Mouse (Mus musculus): ENCODE measurements around the gene Fbxo46. TPM values are rescaled to one million over a fixed set of nuclear protein-coding genes. Genes with fewer than 3 reads are reported as not detected.

Gene Fbxo46
- total and polyA plus RNA-seq, 3 experiments: 4.0 to 11.6 (median 6.1) TPM

GRCm38 (mm10) chr7:19169506-19169905, 49.8 kb downstream of the Fbxo46 start:
- Histone ChIP-seq H3K9me3 (replicated peaks; ENCODE audit: low read length) (peaks cover 15% of the 10 kb centered on the region), H3K4me1 (ENCODE audit: control insufficient read depth in 1 of 2, insufficient read depth in 2 of 2) (peaks cover 4 to 14% of the 10 kb centered on the region in 2 experiments; a peak in 3 of 4 replicates), H3K4me2 (ENCODE audit: insufficient read depth, low read depth, poor library complexity, severe bottlenecking) (no peak overlapping the region), H3K79me2 (replicated peaks; ENCODE audit: control insufficient read depth, extremely low read depth, insufficient read depth, poor library complexity, severe bottlenecking) (no peaks in the 10 kb centered on the region), H3K27me3 (replicated peaks) (peaks cover 73% of the 10 kb centered on the region), H3K4me3 (replicated peaks in 1 of 3; ENCODE audit: low read depth in 2 of 3, low read length in 2 of 3, poor library complexity in 1 of 3) (no peak overlapping the region), H3K27ac (ENCODE audit: insufficient read depth, low read depth) (no peak overlapping the region), H3K36me3 (replicated peaks in 1 of 2; ENCODE audit: control insufficient read depth in 1 of 2, insufficient read depth in 1 of 2, low read length in 1 of 2) (no peaks in the 10 kb centered on the region), H3K9ac (ENCODE audit: insufficient read depth, low read depth) (no peak overlapping the region)
- dilution Hi-C loops (cut with MboI; ENCODE audit: extremely low pct_ligation_motif_present, extremely low pct_unique_long_range_greater_than_20kb, low sequenced_read_pairs) (no loop called here), in situ Hi-C loops (cut with MboI; ENCODE audit: low pct_ligation_motif_present, low pct_unique_long_range_greater_than_20kb, low sequenced_read_pairs) (loop anchor here (10.0 kb wide), 1 partner anchor 185 kb away; the partner anchor contains the start of genes Cd3eap and Ppp1r13l)
- TF ChIP-seq MAZ (IDR thresholded peaks at IDR 0.05; ENCODE audit: low read depth, low read length) (no peak), MAX (IDR thresholded peaks at IDR 0.05; ENCODE audit: low read length) (no peak), ZC3H11A (IDR thresholded peaks at IDR 0.05; ENCODE audit: low read depth, low read length) (no peak), IRF4 (IDR thresholded peaks at IDR 0.05; ENCODE audit: low read depth, low read length) (no peak), ZNF384 (IDR thresholded peaks at IDR 0.05; ENCODE audit: low read depth, low read length) (no peak), RCOR1 (conservative IDR thresholded peaks at IDR 0.05; ENCODE audit: low read depth, low read length) (no peak), HCFC1 (IDR thresholded peaks at IDR 0.05; ENCODE audit: low read depth, low read length) (no peak), ZMIZ1 (IDR thresholded peaks at IDR 0.05; ENCODE audit: low read depth, low read length) (no peak), CTCF (conservative IDR thresholded peaks at IDR 0.05 in 1 of 2, IDR thresholded peaks at IDR 0.05 in 1 of 2; ENCODE audit: low read depth in 2 of 2, low read length in 2 of 2) (no peak), SMC3 (IDR thresholded peaks at IDR 0.05; ENCODE audit: low read depth, low read length) (no peak)
- DNase-seq (ENCODE audit: extremely low read depth): no peak

- no peaks in the 10 kb centered on the region for H3K36me3 ChIP-seq (replicated peaks in 1 of 2; ENCODE audit: control insufficient read depth in 1 of 2, insufficient read depth in 1 of 2, low read length in 1 of 2)
- H3K9me3 ChIP-seq (replicated peaks; ENCODE audit: low read length): peaks cover 15% of the 10 kb centered on the region
- dilution Hi-C loops (cut with MboI; ENCODE audit: extremely low pct_ligation_motif_present, extremely low pct_unique_long_range_greater_than_20kb, low sequenced_read_pairs) (no loop called here), in situ Hi-C loops (cut with MboI; ENCODE audit: low pct_ligation_motif_present, low pct_unique_long_range_greater_than_20kb, low sequenced_read_pairs) (no loop called here)
- peaks cover 72% of the 10 kb centered on the region for H3K27me3 ChIP-seq (replicated peaks)
- no peak overlapping the region for H3K4me2 ChIP-seq (ENCODE audit: insufficient read depth, low read depth, poor library complexity, severe bottlenecking)
- peaks cover under 1 to 14% of the 10 kb centered on the region in 2 experiments; a peak in 2 of 4 replicates for H3K4me1 ChIP-seq (ENCODE audit: control insufficient read depth in 1 of 2, insufficient read depth in 2 of 2)
- no peak for DNase-seq (ENCODE audit: extremely low read depth)
- no peak overlapping the region for H3K27ac ChIP-seq (ENCODE audit: insufficient read depth, low read depth)
- no peak overlapping the region for H3K4me3 ChIP-seq (replicated peaks in 1 of 3; ENCODE audit: low read depth in 2 of 3, low read length in 2 of 3, poor library complexity in 1 of 3)
- no peaks in the 10 kb centered on the region for H3K79me2 ChIP-seq (replicated peaks; ENCODE audit: control insufficient read depth, extremely low read depth, insufficient read depth, poor library complexity, severe bottlenecking)
- H3K9ac ChIP-seq (ENCODE audit: insufficient read depth, low read depth): no peak overlapping the region
- TF ChIP-seq ELF1 (IDR thresholded peaks at IDR 0.05; ENCODE audit: low read depth, low read length) (no peak), E2F4 (IDR thresholded peaks at IDR 0.05; ENCODE audit: insufficient replicate concordance, low read depth, low read length) (no peak)
Measured at GRCm38 (mm10) chr7:19170142-19170541, 50.5 kb downstream of the Fbxo46 start.

- Histone ChIP-seq H3K27me3 (replicated peaks) (peaks cover 67% of the 10 kb centered on the region), H3K9ac (ENCODE audit: insufficient read depth, low read depth) (no peak overlapping the region), H3K36me3 (replicated peaks in 1 of 2; ENCODE audit: control insufficient read depth in 1 of 2, insufficient read depth in 1 of 2, low read length in 1 of 2) (no peaks in the 10 kb centered on the region), H3K4me3 (replicated peaks in 1 of 3; ENCODE audit: low read depth in 2 of 3, low read length in 2 of 3, poor library complexity in 1 of 3) (no peak overlapping the region), H3K4me1 (ENCODE audit: control insufficient read depth in 1 of 2, insufficient read depth in 2 of 2) (peaks cover 0 to 14% of the 10 kb centered on the region in 2 experiments; a peak in 2 of 4 replicates), H3K27ac (ENCODE audit: insufficient read depth, low read depth) (no peak overlapping the region), H3K79me2 (replicated peaks; ENCODE audit: control insufficient read depth, extremely low read depth, insufficient read depth, poor library complexity, severe bottlenecking) (no peaks in the 10 kb centered on the region), H3K9me3 (replicated peaks; ENCODE audit: low read length) (peaks cover 14% of the 10 kb centered on the region), H3K4me2 (ENCODE audit: insufficient read depth, low read depth, poor library complexity, severe bottlenecking) (no peak overlapping the region)
- dilution Hi-C loops (cut with MboI; ENCODE audit: extremely low pct_ligation_motif_present, extremely low pct_unique_long_range_greater_than_20kb, low sequenced_read_pairs) (no loop called here), in situ Hi-C loops (cut with MboI; ENCODE audit: low pct_ligation_motif_present, low pct_unique_long_range_greater_than_20kb, low sequenced_read_pairs) (no loop called here)
- DNase-seq (ENCODE audit: extremely low read depth): no peak
- TF ChIP-seq POLR2A (IDR thresholded peaks at IDR 0.05; ENCODE audit: low read depth, low read length) (no peak), MYC (IDR thresholded peaks at IDR 0.05; ENCODE audit: low read depth, low read length) (no peak), BHLHE40 (IDR thresholded peaks at IDR 0.05; ENCODE audit: low read depth, low read length) (no peak), MXI1 (IDR thresholded peaks at IDR 0.05; ENCODE audit: low read depth, low read length) (no peak), ELF1 (IDR thresholded peaks at IDR 0.05; ENCODE audit: low read depth, low read length) (no peak), TCF12 (IDR thresholded peaks at IDR 0.05; ENCODE audit: low read depth, low read length) (no peak), USF2 (conservative IDR thresholded peaks at IDR 0.05; ENCODE audit: low read depth, low read length) (no peak), UBTF (IDR thresholded peaks at IDR 0.05; ENCODE audit: low read depth, low read length) (no peak), SIN3A (IDR thresholded peaks at IDR 0.05; ENCODE audit: low read length) (no peak), ZMIZ1 (IDR thresholded peaks at IDR 0.05; ENCODE audit: low read depth, low read length) (no peak), JUN (IDR thresholded peaks at IDR 0.05; ENCODE audit: insufficient read depth, low read depth, low read length) (no peak), MAX (IDR thresholded peaks at IDR 0.05; ENCODE audit: low read length) (no peak), KAT2A (IDR thresholded peaks at IDR 0.05; ENCODE audit: insufficient replicate concordance, low read length) (no peak), JUND (conservative IDR thresholded peaks at IDR 0.05; ENCODE audit: low read depth, low read length) (no peak), NRF1 (IDR thresholded peaks at IDR 0.05; ENCODE audit: low read depth, low read length) (no peak), PAX5 (IDR thresholded peaks at IDR 0.05; ENCODE audit: low read length) (no peak), CHD1 (IDR thresholded peaks at IDR 0.05; ENCODE audit: low read depth, low read length) (no peak), HCFC1 (IDR thresholded peaks at IDR 0.05; ENCODE audit: low read depth, low read length) (no peak)
Measured at GRCm38 (mm10) chr7:19171831-19172230, 52.2 kb downstream of the Fbxo46 start.

All from CH12.LX (cell line).